Mouse (Mus musculus): Measurements from ENCODE around the gene Slc24a3. TPM values are rescaled to one million over a fixed set of nuclear protein-coding genes. Genes with fewer than 3 reads are reported as not detected.

Gene Slc24a3
- total and polyA plus RNA-seq, 3 experiments: not detected

DNA sequence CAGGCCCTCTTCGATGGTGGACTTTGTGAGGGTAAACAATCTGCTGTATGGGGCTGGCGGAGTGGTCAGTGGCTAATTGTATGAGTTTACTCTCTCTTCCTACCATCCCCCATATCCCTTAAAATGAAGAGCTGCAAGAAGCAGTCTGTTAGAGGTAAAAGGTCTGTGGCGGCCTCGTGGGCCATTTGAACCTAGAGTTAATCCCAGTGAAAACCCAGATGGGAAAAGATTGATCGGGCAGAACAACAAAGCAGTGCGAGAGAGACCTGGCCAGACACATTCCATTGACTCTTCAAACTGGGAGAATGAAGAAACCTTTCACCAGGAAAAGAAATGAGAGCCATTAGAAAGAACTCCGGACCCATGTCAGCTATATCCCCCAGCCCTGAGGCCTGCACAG, 496.3 kb downstream of the Slc24a3 start:
- Histone ChIP-seq H3K9ac (ENCODE audit: control insufficient read depth, low read depth, low read length, poor library complexity, severe bottlenecking) (no peak overlapping the region), H3K4me1 (ENCODE audit: control insufficient read depth in 1 of 2, insufficient read depth in 2 of 2, low read length in 2 of 2) (no peaks in the 10 kb centered on the region), H3K79me2 (ENCODE audit: control insufficient read depth, insufficient read depth, low read length, poor library complexity) (no peaks in the 10 kb centered on the region), H3K36me3 (ENCODE audit: control insufficient read depth in 1 of 2, insufficient read depth in 2 of 2, low read length in 2 of 2) (no peaks in the 10 kb centered on the region), H3K4me3 (ENCODE audit: control insufficient read depth in 1 of 2, insufficient read depth in 1 of 2, low read depth in 2 of 2, low read length in 2 of 2) (no peak overlapping the region), H3K27ac (ENCODE audit: control insufficient read depth, low read depth, low read length) (no peak overlapping the region), H3K9me3 (replicated peaks; ENCODE audit: insufficient read depth, low read length) (no peaks in the 10 kb centered on the region), H3K27me3 (ENCODE audit: control insufficient read depth in 1 of 2, insufficient read depth in 2 of 2, low read length in 2 of 2) (no peaks in the 10 kb centered on the region)
- DNase-seq (ENCODE audit: low read depth, low spot score): no peak
- TF ChIP-seq USF2 (IDR thresholded peaks at IDR 0.05; ENCODE audit: borderline replicate concordance in 1 of 2, insufficient read depth in 1 of 2, low read depth in 1 of 2, low read length in 2 of 2) (no peak), TAL1 (IDR thresholded peaks at IDR 0.05; ENCODE audit: low read length) (no peak), HCFC1 (IDR thresholded peaks at IDR 0.05; ENCODE audit: low read depth, low read length) (no peak), MAZ (IDR thresholded peaks at IDR 0.05; ENCODE audit: low read depth, low read length) (no peak), JUND (IDR thresholded peaks at IDR 0.05; ENCODE audit: low read depth, low read length) (no peak), E2F4 (IDR thresholded peaks at IDR 0.05; ENCODE audit: borderline replicate concordance, low read depth, low read length) (no peak), ELF1 (IDR thresholded peaks at IDR 0.05; ENCODE audit: low read depth, low read length) (no peak), ZC3H11A (IDR thresholded peaks at IDR 0.05; ENCODE audit: low read depth, low read length) (no peak)

DNA sequence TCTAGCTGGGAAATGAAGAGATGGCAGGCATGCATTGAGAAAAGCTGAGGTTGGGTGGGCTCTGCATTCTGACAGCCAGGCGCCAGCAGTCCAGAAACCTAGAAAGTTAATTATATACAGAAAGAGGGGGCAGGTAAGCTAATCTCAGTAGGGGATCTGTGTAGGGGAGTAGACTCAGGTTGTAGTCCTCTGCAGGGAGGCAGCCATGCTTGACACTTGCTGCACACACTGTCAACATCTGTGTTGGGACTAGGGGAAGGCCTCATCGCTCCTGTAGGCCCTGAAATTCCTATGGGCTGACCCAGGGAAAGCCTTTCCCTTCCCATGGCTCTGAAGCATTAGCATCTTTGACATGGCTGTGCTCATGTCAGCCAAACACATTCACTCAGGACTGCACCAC, 496.8 kb downstream of the Slc24a3 start:
- H3K27me3 ChIP-seq (ENCODE audit: control insufficient read depth in 1 of 2, insufficient read depth in 2 of 2, low read length in 2 of 2): no peaks in the 10 kb centered on the region
- no peaks in the 10 kb centered on the region for H3K9me3 ChIP-seq (replicated peaks; ENCODE audit: insufficient read depth, low read length)
- DNase-seq (ENCODE audit: low read depth, low spot score): no peak
- H3K4me1 ChIP-seq (ENCODE audit: control insufficient read depth in 1 of 2, insufficient read depth in 2 of 2, low read length in 2 of 2): no peaks in the 10 kb centered on the region
- no peaks in the 10 kb centered on the region for H3K36me3 ChIP-seq (ENCODE audit: control insufficient read depth in 1 of 2, insufficient read depth in 2 of 2, low read length in 2 of 2)
- no peak overlapping the region for H3K4me3 ChIP-seq (ENCODE audit: control insufficient read depth in 1 of 2, insufficient read depth in 1 of 2, low read depth in 2 of 2, low read length in 2 of 2)
- no peak overlapping the region for H3K27ac ChIP-seq (ENCODE audit: control insufficient read depth, low read depth, low read length)
- H3K9ac ChIP-seq (ENCODE audit: control insufficient read depth, low read depth, low read length, poor library complexity, severe bottlenecking): no peak overlapping the region
- no peaks in the 10 kb centered on the region for H3K79me2 ChIP-seq (ENCODE audit: control insufficient read depth, insufficient read depth, low read length, poor library complexity)
- TF ChIP-seq POLR2AphosphoS5 (IDR thresholded peaks at IDR 0.05; ENCODE audit: borderline replicate concordance, low read depth, low read length) (no peak), CHD2 (IDR thresholded peaks at IDR 0.05; ENCODE audit: low read length) (no peak), JUND (IDR thresholded peaks at IDR 0.05; ENCODE audit: low read depth, low read length) (no peak), ETS1 (IDR thresholded peaks at IDR 0.05; ENCODE audit: low read depth, low read length) (no peak), MAZ (IDR thresholded peaks at IDR 0.05; ENCODE audit: low read depth, low read length) (no peak), RAD21 (IDR thresholded peaks at IDR 0.05; ENCODE audit: low read depth, low read length) (no peak)

DNA sequence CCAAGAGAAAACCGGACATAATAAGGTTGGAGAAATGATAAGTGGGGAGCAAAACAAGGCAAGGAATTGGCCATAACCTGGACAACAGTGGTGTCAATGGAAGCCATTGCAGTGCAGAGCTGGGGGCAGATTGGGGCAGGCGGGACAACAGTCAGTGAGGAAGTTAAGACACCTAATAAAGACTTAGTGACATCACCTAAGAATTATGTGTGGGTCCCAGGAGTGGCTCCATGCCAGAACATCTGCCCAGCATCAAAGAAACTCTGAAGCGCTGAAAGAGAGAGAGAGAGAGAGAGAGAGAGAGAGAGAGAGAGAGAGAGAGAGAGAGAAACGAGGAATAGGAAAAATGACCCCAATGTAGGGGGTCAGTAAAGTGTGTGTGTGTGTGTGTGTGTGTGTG, 500.6 kb downstream of the Slc24a3 start:
- Histone ChIP-seq H3K36me3 (ENCODE audit: control insufficient read depth in 1 of 2, insufficient read depth in 2 of 2, low read length in 2 of 2) (no peaks in the 10 kb centered on the region), H3K9ac (ENCODE audit: control insufficient read depth, low read depth, low read length, poor library complexity, severe bottlenecking) (no peak overlapping the region), H3K79me2 (ENCODE audit: control insufficient read depth, insufficient read depth, low read length, poor library complexity) (no peaks in the 10 kb centered on the region), H3K27me3 (ENCODE audit: control insufficient read depth in 1 of 2, insufficient read depth in 2 of 2, low read length in 2 of 2) (no peaks in the 10 kb centered on the region), H3K4me3 (ENCODE audit: control insufficient read depth in 1 of 2, insufficient read depth in 1 of 2, low read depth in 2 of 2, low read length in 2 of 2) (no peak overlapping the region), H3K4me1 (ENCODE audit: control insufficient read depth in 1 of 2, insufficient read depth in 2 of 2, low read length in 2 of 2) (no peaks in the 10 kb centered on the region), H3K9me3 (replicated peaks; ENCODE audit: insufficient read depth, low read length) (no peaks in the 10 kb centered on the region), H3K27ac (ENCODE audit: control insufficient read depth, low read depth, low read length) (no peak overlapping the region)
- no peak for DNase-seq (ENCODE audit: low read depth, low spot score)
- TF ChIP-seq RCOR1 (IDR thresholded peaks at IDR 0.05; ENCODE audit: low read depth, low read length): no peak
- no peak for TF ChIP-seq ZNF384 (IDR thresholded peaks at IDR 0.05; ENCODE audit: low read depth, low read length)
- TF ChIP-seq GABPA (IDR thresholded peaks at IDR 0.05; ENCODE audit: low read depth, low read length): no peak
- TF ChIP-seq HCFC1 (IDR thresholded peaks at IDR 0.05; ENCODE audit: low read depth, low read length): no peak
- TF ChIP-seq MEF2A (IDR thresholded peaks at IDR 0.05; ENCODE audit: extremely low read depth, insufficient replicate concordance, low read depth, low read length, poor library complexity, severe bottlenecking): no peak
- no peak for TF ChIP-seq ZKSCAN1 (IDR thresholded peaks at IDR 0.05; ENCODE audit: low read depth, low read length)
- TF ChIP-seq MYB (IDR thresholded peaks at IDR 0.05; ENCODE audit: low read depth, low read length): no peak
- TF ChIP-seq NELFE (IDR thresholded peaks at IDR 0.05; ENCODE audit: low read depth, low read length): no peak
- no peak for TF ChIP-seq UBTF (IDR thresholded peaks at IDR 0.05; ENCODE audit: borderline replicate concordance, insufficient read depth, low read depth, low read length)
- TF ChIP-seq MAFK (IDR thresholded peaks at IDR 0.05; ENCODE audit: borderline replicate concordance, low read depth, low read length): no peak
- TF ChIP-seq USF1 (IDR thresholded peaks at IDR 0.05; ENCODE audit: low read depth, low read length): no peak
- TF ChIP-seq E2F4 (IDR thresholded peaks at IDR 0.05; ENCODE audit: borderline replicate concordance, low read depth, low read length): no peak
- TF ChIP-seq CHD1 (IDR thresholded peaks at IDR 0.05; ENCODE audit: low read depth, low read length): no peak
- no peak for TF ChIP-seq TCF12 (IDR thresholded peaks at IDR 0.05; ENCODE audit: low read depth, low read length)
- no peak for TF ChIP-seq SIN3A (IDR thresholded peaks at IDR 0.05; ENCODE audit: low read length)
- TF ChIP-seq CTCF (IDR thresholded peaks at IDR 0.05 in 2 of 3, conservative IDR thresholded peaks at IDR 0.05 in 1 of 3; ENCODE audit: control insufficient read depth in 1 of 3, insufficient read depth in 1 of 3, low read depth in 2 of 3, low read length in 3 of 3, poor library complexity in 1 of 3, severe bottlenecking in 1 of 3): no peak
